Mouse (Mus musculus) hindbrain, embryonic 14.5 days (tissue): ENCODE data around the gene Ssh2. TPM values are rescaled to one million over a fixed set of nuclear protein-coding genes. Genes with fewer than 3 reads are reported as not detected.

Experiments used
- ATAC-seq: fragments of 200-750 bp; cut with Nextera tagmentation; 2 replicates; pipeline ENCODE4 v1.8.0; 2017; ENCODE audit warnings: moderate number of reproducible peaks, mild to moderate bottlenecking, moderate TSS enrichment, moderate library complexity; ENCODE audit not compliant: low FRiP score
- DNase-seq: peaks from one replicate; pipeline ENCODE4 v3.0.0-alpha.2; 2015; ENCODE audit warnings: low spot score
- H3K27ac ChIP-seq: fragments of 300-500 bp; sonication (generic); 2 replicates; pipeline ENCODE4 v1.5.1; 2014; ENCODE audit warnings: mild to moderate bottlenecking, moderate library complexity
- H3K27me3 ChIP-seq: fragments of 300-500 bp; sonication (generic); 2 replicates; pipeline ENCODE4 v1.6.1; 2014; ENCODE audit warnings: mild to moderate bottlenecking, low read length, mixed read lengths; ENCODE audit not compliant: control insufficient read depth, insufficient read depth
- H3K36me3 ChIP-seq: fragments of 300-500 bp; sonication (generic); replicated peaks from 2 replicates; pipeline ENCODE4 v1.6.1; 2014; ENCODE audit not compliant: control insufficient read depth, insufficient read depth
- H3K4me1 ChIP-seq: fragments of 300-500 bp; sonication (generic); replicated peaks from 2 replicates; pipeline ENCODE4 v1.6.1; 2014; ENCODE audit warnings: antibody characterized with exemption, low read length, mixed read lengths; ENCODE audit not compliant: control insufficient read depth, insufficient read depth
- H3K4me2 ChIP-seq: fragments of 300-500 bp; sonication (generic); replicated peaks from 2 replicates; pipeline ENCODE4 v1.6.1; 2014; ENCODE audit warnings: mild to moderate bottlenecking, moderate library complexity
- H3K4me3 ChIP-seq: fragments of 300-500 bp; sonication (generic); replicated peaks from 2 replicates; pipeline ENCODE4 v1.5.1; 2014; ENCODE audit warnings: mild to moderate bottlenecking, low read length
- H3K9ac ChIP-seq: fragments of 300-500 bp; sonication (generic); 2 replicates; pipeline ENCODE4 v1.6.1; 2014
- H3K9me3 ChIP-seq: fragments of 300-500 bp; sonication (generic); 2 replicates; pipeline ENCODE4 v1.6.1; 2016; ENCODE audit warnings: low read length; ENCODE audit not compliant: control insufficient read depth
- WGBS: fragments of 180-500 bp; shearing (Covaris S2); extraction: QIAGEN DNeasy Blood & Tissue Kit; methylation state at CpG from one replicate; pipeline ENCODE4 v1.1.7; 2014; 5-methylcytosine and 5-hydroxymethylcytosine counted together
- polyA plus RNA-seq: library from polyadenylated mRNA; unstranded; fragments of >200 nt; fragmentation: Nextera tagmentation; extraction: Ambion mirVana; gene quantifications from 2 replicates; pipeline ENCODE4 v1.2.1, GENCODE M21; 2014

Ssh2 gene
- polyA plus RNA-seq, 1 experiment from 2014 or later: 23.2 TPM

- H3K9ac ChIP-seq: no peak overlapping the region
- H3K4me3 ChIP-seq: no peak overlapping the region
- H3K27me3 ChIP-seq: no peaks in the 10 kb centered on the region
- DNase-seq (no peak), ATAC-seq (no peak)
- no peak overlapping the region for H3K4me2 ChIP-seq
- H3K9me3 ChIP-seq: no peaks in the 10 kb centered on the region
- WGBS: 89% methylated on average over 9 of the region's 9 CpGs
- H3K36me3 ChIP-seq: peaks cover 58% of the 10 kb centered on the region
- H3K4me1 ChIP-seq: no peaks in the 10 kb centered on the region
- H3K27ac ChIP-seq: no peak overlapping the region
Measured at GRCm38 (mm10) chr11:77440081-77440480, 224.0 kb downstream of the Ssh2 start.

- Histone ChIP-seq H3K27me3 (no peaks in the 10 kb centered on the region), H3K4me3 (no peak overlapping the region), H3K4me2 (no peak overlapping the region), H3K9ac (no peak overlapping the region), H3K36me3 (peaks cover 58% of the 10 kb centered on the region), H3K4me1 (no peaks in the 10 kb centered on the region), H3K9me3 (no peaks in the 10 kb centered on the region), H3K27ac (no peak overlapping the region)
- 86% methylated on average over 8 of the region's 8 CpGs for WGBS
- DNase-seq: no peak
- ATAC-seq: no peak
Measured at GRCm38 (mm10) chr11:77441020-77441419, 224.9 kb downstream of the Ssh2 start.

GRCm38 (mm10) chr11:77442186-77443170 lies 226.4 kb downstream of the Ssh2 start:
- Histone ChIP-seq H3K27me3 (no peaks in the 10 kb centered on the region), H3K4me2 (no peak overlapping the region), H3K4me3 (no peak overlapping the region), H3K36me3 (peaks cover 56% of the 10 kb centered on the region), H3K27ac (no peak overlapping the region), H3K9me3 (no peaks in the 10 kb centered on the region), H3K4me1 (no peaks in the 10 kb centered on the region), H3K9ac (no peak overlapping the region)
- DNase-seq: no peak
- 85% methylated on average over 7 of the region's 7 CpGs for WGBS
- no peak for ATAC-seq

- no peaks in the 10 kb centered on the region for H3K9me3 ChIP-seq
- no peaks in the 10 kb centered on the region for H3K4me1 ChIP-seq
- DNase-seq: no peak
Measured at GRCm38 (mm10) chr11:77444939-77445338, 228.9 kb downstream of the Ssh2 start.

GRCm38 (mm10) chr11:77446628-77447041 lies 230.5 kb downstream of the Ssh2 start:
- no peak overlapping the region for H3K27ac ChIP-seq
- ATAC-seq (peak; percentile 46; the same call in 1 of the 2 replicates), DNase-seq (peak; percentile 70)
- no peak overlapping the region for H3K4me2 ChIP-seq
- H3K36me3 ChIP-seq: peaks cover 41% of the 10 kb centered on the region
- no peaks in the 10 kb centered on the region for H3K9me3 ChIP-seq
- H3K4me1 ChIP-seq: no peaks in the 10 kb centered on the region
- H3K9ac ChIP-seq: no peak overlapping the region
- H3K27me3 ChIP-seq: no peaks in the 10 kb centered on the region
- 70% methylated on average over 6 of the region's 6 CpGs for WGBS
- no peak overlapping the region for H3K4me3 ChIP-seq

More at GRCm38 (mm10) chr11:77444939-77445338, 228.9 kb downstream of the Ssh2 start:
- no peaks in the 10 kb centered on the region for H3K27me3 ChIP-seq
- WGBS: 60% methylated on average over 2 of the region's 2 CpGs
- ATAC-seq: no peak
- H3K9ac ChIP-seq: no peak overlapping the region
- H3K4me2 ChIP-seq: no peak overlapping the region
- no peak overlapping the region for H3K27ac ChIP-seq
- peaks cover 47% of the 10 kb centered on the region for H3K36me3 ChIP-seq
- no peak overlapping the region for H3K4me3 ChIP-seq

- Histone ChIP-seq H3K4me1 (no peaks in the 10 kb centered on the region), H3K9ac (no peak overlapping the region), H3K36me3 (peaks cover 36% of the 10 kb centered on the region), H3K4me3 (no peak overlapping the region), H3K4me2 (no peak overlapping the region), H3K27me3 (no peaks in the 10 kb centered on the region), H3K9me3 (no peaks in the 10 kb centered on the region), H3K27ac (no peak overlapping the region)
- no peak for ATAC-seq
- 94% methylated on average over 7 of the region's 7 CpGs for WGBS
- no peak for DNase-seq
Measured at GRCm38 (mm10) chr11:77449224-77449623, 233.1 kb downstream of the Ssh2 start.

GRCm38 (mm10) chr11:77451670-77452069 lies 235.6 kb downstream of the Ssh2 start:
- Histone ChIP-seq H3K4me1 (no peaks in the 10 kb centered on the region), H3K27me3 (no peaks in the 10 kb centered on the region), H3K27ac (no peak overlapping the region), H3K4me2 (no peak overlapping the region), H3K9me3 (no peaks in the 10 kb centered on the region), H3K36me3 (peaks cover 56% of the 10 kb centered on the region), H3K4me3 (no peak overlapping the region), H3K9ac (no peak overlapping the region)
- DNase-seq: no peak
- no peak for ATAC-seq
- 95% methylated on average over 2 of the region's 2 CpGs for WGBS

GRCm38 (mm10) chr11:77453388-77453787 lies 237.3 kb downstream of the Ssh2 start:
- DNase-seq: no peak

GRCm38 (mm10) chr11:77455770-77456510 lies 239.9 kb downstream of the Ssh2 start:
- Histone ChIP-seq H3K27me3 (peaks cover 3% of the 10 kb centered on the region; the same call in 1 of the 2 replicates), H3K9ac (no peak overlapping the region), H3K27ac (no peak overlapping the region), H3K4me1 (no peaks in the 10 kb centered on the region), H3K4me3 (no peak overlapping the region), H3K4me2 (no peak overlapping the region), H3K36me3 (peaks cover 37% of the 10 kb centered on the region), H3K9me3 (no peaks in the 10 kb centered on the region)
- WGBS: 90% methylated on average over 9 of the region's 9 CpGs
- DNase-seq (no peak), ATAC-seq (no peak)

More at GRCm38 (mm10) chr11:77453388-77453787, 237.3 kb downstream of the Ssh2 start:
- no peaks in the 10 kb centered on the region for H3K4me1 ChIP-seq
- H3K27me3 ChIP-seq: no peaks in the 10 kb centered on the region
- H3K9ac ChIP-seq: no peak overlapping the region
- WGBS: 96% methylated on average over 2 of the region's 2 CpGs
- H3K4me3 ChIP-seq: no peak overlapping the region
- H3K9me3 ChIP-seq: no peaks in the 10 kb centered on the region
- ATAC-seq: no peak
- H3K36me3 ChIP-seq: peaks cover 60% of the 10 kb centered on the region
- H3K4me2 ChIP-seq: no peak overlapping the region
- no peak overlapping the region for H3K27ac ChIP-seq
